Comparison of ENCODE assay signal across 27 mouse cellular contexts in the genomic region with DNA sequence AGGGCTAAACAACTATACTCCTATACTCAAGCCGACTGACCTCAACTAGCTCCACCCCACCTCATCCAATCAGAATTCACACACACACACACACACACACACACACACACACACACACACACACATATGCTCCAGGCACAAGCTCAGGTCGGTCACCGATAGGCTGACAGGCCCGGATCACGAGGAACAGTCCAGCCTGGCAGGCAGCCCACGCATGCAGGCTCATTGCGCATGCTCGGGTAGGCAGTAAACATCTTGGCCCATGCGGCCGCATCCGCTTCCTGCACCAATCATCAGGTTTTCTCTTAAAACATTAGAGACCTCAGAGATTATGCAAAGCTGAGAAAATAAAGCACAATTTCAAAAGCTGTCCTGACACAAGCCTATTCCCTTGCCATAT. TPM values are rescaled to one million over a fixed set of nuclear protein-coding genes. Genes with fewer than 3 reads are reported as not detected.
"Had no signal": no experiment of that assay in that cellular context is flagged by ENCODE, and none has a peak within 500 bp of the region (broad histone marks: within the 10 kb centered on the region; RNA-seq: fewer than 3 reads in every experiment).

No protein-coding gene starts in this region.

- H3K4me3 ChIP-seq: gastrocnemius, adult 2 months; heart, embryonic 10.5 days; heart, embryonic 12.5 days; hindbrain, embryonic 10.5 days; hindbrain, embryonic 13.5 days; hindbrain, embryonic 15.5 days; intestine, embryonic 15.5 days; layer of hippocampus, adult 2 months; left cerebral cortex, adult 2 months; limb, embryonic 13.5 days; limb, embryonic 15.5 days; liver, embryonic 12.5 days had no signal

- H3K4me1 ChIP-seq: heart, embryonic 10.5 days; heart, embryonic 12.5 days; hindbrain, embryonic 10.5 days; hindbrain, embryonic 13.5 days; hindbrain, embryonic 15.5 days; intestine, embryonic 15.5 days; limb, embryonic 13.5 days; limb, embryonic 15.5 days; liver, embryonic 12.5 days had no signal

- H3K36me3 ChIP-seq: heart, embryonic 10.5 days; heart, embryonic 12.5 days; hindbrain, embryonic 10.5 days; hindbrain, embryonic 13.5 days; hindbrain, embryonic 15.5 days; intestine, embryonic 15.5 days; limb, embryonic 13.5 days; limb, embryonic 15.5 days; liver, embryonic 12.5 days had no signal

- H3K27me3 ChIP-seq: heart, embryonic 12.5 days; hindbrain, embryonic 13.5 days; hindbrain, embryonic 15.5 days; intestine, embryonic 15.5 days; limb, embryonic 13.5 days; limb, embryonic 15.5 days; liver, embryonic 12.5 days had no signal

- DNase-seq: gastrocnemius, adult 2 months; gastrocnemius, postnatal 10 days; gastrocnemius, postnatal 25 days; heart, adult 18-20 months; heart, postnatal 10 days; heart, postnatal 4 days; kidney, adult 18-20 months; kidney, adult 8-10 months; kidney, postnatal 10 days; kidney, postnatal 25 days; kidney, postnatal 4 days had no signal

- H3K27ac ChIP-seq: gastrocnemius, adult 2 months; heart, embryonic 10.5 days; hindbrain, embryonic 10.5 days; hindbrain, embryonic 13.5 days; hindbrain, embryonic 15.5 days; intestine, embryonic 15.5 days; layer of hippocampus, adult 2 months; left cerebral cortex, adult 2 months; limb, embryonic 13.5 days; limb, embryonic 15.5 days; liver, embryonic 12.5 days; liver, embryonic 14.5 days had no signal

RNA-seq across cellular contexts. Expression of a gene that starts 50.5 kb away (rescaled TPM):
- total RNA-seq: gastrocnemius, adult 2 months; gastrocnemius, postnatal 10 days; gastrocnemius, postnatal 25 days; heart, adult 8-10 months; heart, postnatal 10 days; heart, postnatal 25 days; heart, postnatal 4 days; liver, adult 2 months had no signal
- polyA plus RNA-seq: heart, embryonic 12.5 days; heart, embryonic 14.5 days; liver, adult 2 months; liver, embryonic 12.5 days had no signal
